Mouse (Mus musculus): Measurements from ENCODE around the gene Cdk14. TPM values are rescaled to one million over a fixed set of nuclear protein-coding genes. Genes with fewer than 3 reads are reported as not detected.

The Cdk14 gene
- polyA plus RNA-seq, 1 experiment = 48.5 TPM

- no peak for DNase-seq
- Histone ChIP-seq H3K4me3 (replicated peaks; ENCODE audit: insufficient read depth, low read depth, low read length) (no peak overlapping the region), H3K27ac (ENCODE audit: insufficient read depth, low read length) (no peak overlapping the region), H3K27me3 (ENCODE audit: control insufficient read depth, insufficient read depth, low read length) (no peaks in the 10 kb centered on the region), H3K4me1 (ENCODE audit: control insufficient read depth, insufficient read depth, low read length) (no peaks in the 10 kb centered on the region)
- no peak for TF ChIP-seq POLR2A (IDR thresholded peaks at IDR 0.05; ENCODE audit: borderline replicate concordance, insufficient read depth, low read length)
- TF ChIP-seq CTCF (IDR thresholded peaks at IDR 0.05; ENCODE audit: borderline replicate concordance, insufficient read depth, low read depth, low read length) = no peak
- WGBS = 56% methylated on average over 1 of the region's 1 CpGs
Measured at GRCm38 (mm10) chr5:4935131-4935530, 485.0 kb downstream of the Cdk14 start.

GRCm38 (mm10) chr5:4934491-4934890 lies 485.6 kb downstream of the Cdk14 start:
- Histone ChIP-seq H3K4me3 (replicated peaks; ENCODE audit: insufficient read depth, low read depth, low read length) (no peak overlapping the region), H3K27me3 (ENCODE audit: control insufficient read depth, insufficient read depth, low read length) (no peaks in the 10 kb centered on the region), H3K27ac (ENCODE audit: insufficient read depth, low read length) (no peak overlapping the region), H3K4me1 (ENCODE audit: control insufficient read depth, insufficient read depth, low read length) (no peaks in the 10 kb centered on the region)
- 60% methylated on average over 6 of the region's 6 CpGs for WGBS
- TF ChIP-seq POLR2A (IDR thresholded peaks at IDR 0.05; ENCODE audit: borderline replicate concordance, insufficient read depth, low read length) = no peak
- no peak for TF ChIP-seq CTCF (IDR thresholded peaks at IDR 0.05; ENCODE audit: borderline replicate concordance, insufficient read depth, low read depth, low read length)
- DNase-seq = no peak

- no peak for DNase-seq
- Histone ChIP-seq H3K27me3 (ENCODE audit: control insufficient read depth, insufficient read depth, low read length) (no peaks in the 10 kb centered on the region), H3K4me1 (ENCODE audit: control insufficient read depth, insufficient read depth, low read length) (no peaks in the 10 kb centered on the region), H3K27ac (ENCODE audit: insufficient read depth, low read length) (no peak overlapping the region), H3K4me3 (replicated peaks; ENCODE audit: insufficient read depth, low read depth, low read length) (no peak overlapping the region)
- TF ChIP-seq CTCF (IDR thresholded peaks at IDR 0.05; ENCODE audit: borderline replicate concordance, insufficient read depth, low read depth, low read length) = no peak
- TF ChIP-seq POLR2A (IDR thresholded peaks at IDR 0.05; ENCODE audit: borderline replicate concordance, insufficient read depth, low read length) = no peak
- WGBS = 78% methylated on average over 8 of the region's 8 CpGs
Measured at GRCm38 (mm10) chr5:4931539-4932143, 488.5 kb downstream of the Cdk14 start.

- TF ChIP-seq POLR2A (IDR thresholded peaks at IDR 0.05; ENCODE audit: borderline replicate concordance, insufficient read depth, low read length) (no peak), CTCF (IDR thresholded peaks at IDR 0.05; ENCODE audit: borderline replicate concordance, insufficient read depth, low read depth, low read length) (no peak)
- Histone ChIP-seq H3K27ac (ENCODE audit: insufficient read depth, low read length) (no peak overlapping the region), H3K4me1 (ENCODE audit: control insufficient read depth, insufficient read depth, low read length) (no peaks in the 10 kb centered on the region), H3K27me3 (ENCODE audit: control insufficient read depth, insufficient read depth, low read length) (no peaks in the 10 kb centered on the region), H3K4me3 (replicated peaks; ENCODE audit: insufficient read depth, low read depth, low read length) (no peak overlapping the region)
- WGBS = 86% methylated on average over 3 of the region's 3 CpGs
- no peak for DNase-seq
Measured at GRCm38 (mm10) chr5:4929628-4930027, 490.5 kb downstream of the Cdk14 start.

- DNase-seq = no peak
- Histone ChIP-seq H3K27me3 (ENCODE audit: control insufficient read depth, insufficient read depth, low read length) (no peaks in the 10 kb centered on the region), H3K27ac (ENCODE audit: insufficient read depth, low read length) (no peak overlapping the region), H3K4me1 (ENCODE audit: control insufficient read depth, insufficient read depth, low read length) (no peaks in the 10 kb centered on the region), H3K4me3 (replicated peaks; ENCODE audit: insufficient read depth, low read depth, low read length) (no peak overlapping the region)
- 85% methylated on average over 6 of the region's 6 CpGs for WGBS
- TF ChIP-seq CTCF (IDR thresholded peaks at IDR 0.05; ENCODE audit: borderline replicate concordance, insufficient read depth, low read depth, low read length) = no peak
- no peak for TF ChIP-seq POLR2A (IDR thresholded peaks at IDR 0.05; ENCODE audit: borderline replicate concordance, insufficient read depth, low read length)
Measured at GRCm38 (mm10) chr5:4924866-4925265, 495.2 kb downstream of the Cdk14 start.

- no peak overlapping the region for H3K27ac ChIP-seq (ENCODE audit: insufficient read depth, low read length)
- peaks cover 8% of the 10 kb centered on the region for H3K4me1 ChIP-seq (ENCODE audit: control insufficient read depth, insufficient read depth, low read length)
- no peaks in the 10 kb centered on the region for H3K27me3 ChIP-seq (ENCODE audit: control insufficient read depth, insufficient read depth, low read length)
- H3K4me3 ChIP-seq (replicated peaks; ENCODE audit: insufficient read depth, low read depth, low read length) = no peak overlapping the region
- WGBS = 13% methylated on average over 6 of the region's 6 CpGs
- TF ChIP-seq POLR2A (IDR thresholded peaks at IDR 0.05; ENCODE audit: borderline replicate concordance, insufficient read depth, low read length) = no peak
- peak; percentile 84 for TF ChIP-seq CTCF (IDR thresholded peaks at IDR 0.05; ENCODE audit: borderline replicate concordance, insufficient read depth, low read depth, low read length)
- DNase-seq = peak; percentile 57 to 63
Measured at GRCm38 (mm10) chr5:4918376-4918775, 501.7 kb downstream of the Cdk14 start.

- DNase-seq = no peak
- no peak overlapping the region for H3K27ac ChIP-seq (ENCODE audit: insufficient read depth, low read length)
- no peaks in the 10 kb centered on the region for H3K27me3 ChIP-seq (ENCODE audit: control insufficient read depth, insufficient read depth, low read length)
- WGBS = 91% methylated on average over 7 of the region's 7 CpGs
- H3K4me1 ChIP-seq (ENCODE audit: control insufficient read depth, insufficient read depth, low read length) = peaks cover 8% of the 10 kb centered on the region
- no peak overlapping the region for H3K4me3 ChIP-seq (replicated peaks; ENCODE audit: insufficient read depth, low read depth, low read length)
- TF ChIP-seq CTCF (IDR thresholded peaks at IDR 0.05; ENCODE audit: borderline replicate concordance, insufficient read depth, low read depth, low read length) (no peak), POLR2A (IDR thresholded peaks at IDR 0.05; ENCODE audit: borderline replicate concordance, insufficient read depth, low read length) (no peak)
Measured at GRCm38 (mm10) chr5:4917743-4918142, 502.4 kb downstream of the Cdk14 start.

- H3K4me3 ChIP-seq (replicated peaks; ENCODE audit: insufficient read depth, low read depth, low read length) = no peak overlapping the region
- H3K27ac ChIP-seq (ENCODE audit: insufficient read depth, low read length) = no peak overlapping the region; the same call in 1 of the 2 replicates
- DNase-seq = no peak
- no peaks in the 10 kb centered on the region for H3K27me3 ChIP-seq (ENCODE audit: control insufficient read depth, insufficient read depth, low read length)
- no peak for TF ChIP-seq POLR2A (IDR thresholded peaks at IDR 0.05; ENCODE audit: borderline replicate concordance, insufficient read depth, low read length)
- TF ChIP-seq CTCF (IDR thresholded peaks at IDR 0.05; ENCODE audit: borderline replicate concordance, insufficient read depth, low read depth, low read length) = no peak
- WGBS = 49% methylated on average over 4 of the region's 4 CpGs
- peaks cover 8% of the 10 kb centered on the region for H3K4me1 ChIP-seq (ENCODE audit: control insufficient read depth, insufficient read depth, low read length)
Measured at GRCm38 (mm10) chr5:4917274-4917673, 502.8 kb downstream of the Cdk14 start.

Measured in cerebellum, adult 2 months (tissue).